Mouse (Mus musculus): ENCODE results near the gene Tcl1b4.
"Not testable (repeated sequence)": the region's sequence is repeated elsewhere in the genome, so short reads cannot be mapped to it uniquely, and the experiment has no call there.

Tcl1b4 gene

DNA sequence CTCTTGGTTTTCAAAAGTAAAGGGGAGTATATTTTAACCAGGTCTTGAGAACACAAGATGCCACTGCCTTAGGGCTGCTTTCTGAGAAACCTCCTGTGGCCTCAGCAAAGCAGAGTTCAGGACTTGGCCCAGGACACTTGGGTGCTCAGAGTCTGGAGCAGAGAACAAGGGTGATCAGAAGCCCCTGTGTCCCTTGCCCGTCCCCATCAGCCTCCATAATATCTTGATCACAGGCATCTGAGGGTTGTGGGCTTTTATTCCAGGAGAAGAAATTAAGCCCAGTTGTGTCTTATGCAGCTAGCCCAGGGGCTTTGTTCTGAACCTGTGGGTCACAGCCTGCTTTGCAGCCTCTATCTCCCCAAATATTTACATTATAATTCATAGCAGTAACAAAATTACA, at the start of gene Tcl1b4:
TSS of gene Tcl1b4 (plus strand) at position 301 of the 400 bp plus-strand sequence.
- DNase-seq (ENCODE audit: low spot score in 2 of 2) = not testable (repeated sequence)

DNA sequence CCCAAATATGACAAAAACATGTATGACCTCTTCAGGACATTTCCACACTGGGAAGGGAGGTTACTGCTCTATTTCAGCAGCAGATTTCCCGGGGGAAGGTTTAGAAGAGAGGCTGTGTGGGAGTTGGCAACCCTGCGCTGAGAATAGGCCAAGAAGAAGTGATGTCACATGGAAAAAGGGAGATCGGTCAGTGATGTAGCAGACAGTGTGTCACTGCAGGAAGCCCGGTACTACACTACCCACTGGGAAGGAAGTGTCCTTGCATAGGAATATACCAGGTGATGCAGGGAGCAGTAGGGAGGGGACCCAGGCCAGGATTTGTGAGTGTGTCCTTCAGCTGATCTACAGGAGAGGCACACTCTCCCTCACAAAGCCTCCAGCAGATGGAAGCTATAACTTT, 46.5 kb upstream of the Tcl1b4 start:
- DNase-seq (ENCODE audit: low spot score in 2 of 2) = peak in 1 of 2 experiments; percentile 1

DNA sequence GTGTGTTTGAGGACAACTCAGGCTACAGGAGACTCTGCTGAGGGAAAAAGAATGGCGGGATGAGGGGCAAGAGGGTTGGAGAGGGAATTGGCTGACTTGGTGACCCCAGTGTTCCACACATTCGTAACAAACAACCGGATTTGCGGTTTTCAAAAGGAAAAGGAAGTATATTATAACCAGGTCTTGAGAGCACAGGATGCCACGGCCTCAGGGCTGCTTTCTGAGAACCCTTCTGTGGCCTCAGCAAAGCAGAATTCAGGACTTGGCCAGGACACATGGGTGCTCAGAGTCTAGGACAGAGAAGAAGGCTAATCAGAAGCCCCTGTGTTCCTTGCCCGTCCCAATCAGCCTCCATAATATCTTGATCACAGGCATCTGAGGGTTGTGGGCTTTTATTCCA, 42.9 kb upstream of the Tcl1b4 start:
- DNase-seq (ENCODE audit: low spot score in 2 of 2) = no peak

DNA sequence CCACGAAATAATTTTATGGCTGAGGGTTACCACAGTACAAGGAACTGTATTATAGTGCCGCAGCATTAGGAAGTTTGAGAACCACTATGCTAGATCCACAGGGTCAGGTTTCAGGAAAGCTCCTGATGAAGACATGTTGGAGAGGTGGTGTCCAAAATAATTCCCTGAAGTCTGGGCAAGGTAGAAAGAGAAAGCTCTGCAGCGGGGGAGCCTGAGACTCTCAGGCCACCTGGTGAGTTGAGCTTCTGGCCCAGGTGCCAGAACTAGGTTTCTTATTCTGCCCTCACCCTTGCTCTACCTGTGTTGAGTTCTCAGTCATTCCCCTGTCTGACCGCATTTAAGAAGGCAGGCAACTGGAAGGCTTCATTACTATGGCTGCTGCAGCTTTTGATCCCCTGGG, 42.4 kb upstream of the Tcl1b4 start, which contains the start of gene Tcl1b1:
TSS of gene Tcl1b1 (plus strand) at position 301 of the 400 bp plus-strand sequence.
- DNase-seq (ENCODE audit: low spot score in 2 of 2) = no peak

DNA sequence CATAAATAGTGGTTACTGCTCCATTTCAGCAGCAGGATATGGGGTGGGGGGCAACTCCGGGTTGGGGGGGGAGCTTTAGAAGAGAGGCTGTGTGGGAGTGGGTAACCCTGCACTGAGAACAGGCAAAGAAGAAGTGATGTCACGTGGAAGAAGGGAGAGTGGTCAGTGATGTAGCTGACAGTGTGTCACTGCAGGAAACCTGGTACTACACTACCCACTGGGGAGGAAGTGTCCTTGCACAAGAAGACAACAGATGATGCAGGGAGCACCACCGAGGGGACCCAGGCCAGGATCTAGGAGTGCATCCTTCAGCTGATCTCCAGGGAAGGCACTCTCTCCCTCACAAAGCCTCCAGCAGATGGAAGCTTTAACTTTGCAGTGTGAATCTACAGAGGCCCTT, 35.0 kb upstream of the Tcl1b4 start:
- no peak for DNase-seq (ENCODE audit: low spot score in 2 of 2)

DNA sequence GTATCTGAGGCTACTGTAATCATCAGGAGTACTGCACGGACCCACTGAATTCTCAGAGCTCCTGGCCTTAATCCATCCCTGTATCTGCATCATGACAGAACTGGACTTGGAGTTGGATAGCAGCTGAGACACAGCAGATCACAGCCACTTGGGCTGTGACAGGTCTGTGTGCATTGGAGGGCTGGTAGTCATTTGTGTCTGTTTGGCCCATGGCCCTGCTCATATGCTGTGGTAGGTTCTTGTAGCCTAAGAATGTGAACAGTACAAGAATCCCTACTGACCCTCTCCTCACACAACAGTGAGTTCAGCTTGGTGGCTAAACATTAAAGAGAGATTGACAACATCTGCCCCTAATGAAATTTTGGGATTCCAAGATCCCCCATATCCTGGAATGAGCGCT, 28.4 kb upstream of the Tcl1b4 start:
- no peak for DNase-seq (ENCODE audit: low spot score in 2 of 2)

DNA sequence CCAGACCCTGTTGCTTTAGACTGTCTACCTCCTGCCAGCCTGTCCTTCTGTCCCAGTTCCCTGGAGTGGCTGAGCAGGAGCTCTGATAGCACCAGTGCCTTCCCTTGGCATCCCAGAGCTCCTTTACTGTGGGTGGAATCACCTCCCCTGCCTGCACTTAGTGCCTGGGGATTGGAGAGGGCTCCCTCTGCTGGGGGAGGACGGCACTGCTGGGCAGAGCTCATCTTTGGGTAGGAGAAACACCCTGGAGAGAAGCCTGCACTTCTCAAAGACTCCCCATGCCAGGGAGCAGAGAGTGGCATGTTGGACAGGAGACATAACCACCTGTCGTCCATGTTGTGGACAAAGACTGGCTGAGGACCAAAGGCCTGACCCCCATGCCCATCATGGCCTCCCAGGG, 27.4 kb upstream of the Tcl1b4 start:
- peak; percentile 30 to 36 for DNase-seq (ENCODE audit: low spot score in 2 of 2)

DNA sequence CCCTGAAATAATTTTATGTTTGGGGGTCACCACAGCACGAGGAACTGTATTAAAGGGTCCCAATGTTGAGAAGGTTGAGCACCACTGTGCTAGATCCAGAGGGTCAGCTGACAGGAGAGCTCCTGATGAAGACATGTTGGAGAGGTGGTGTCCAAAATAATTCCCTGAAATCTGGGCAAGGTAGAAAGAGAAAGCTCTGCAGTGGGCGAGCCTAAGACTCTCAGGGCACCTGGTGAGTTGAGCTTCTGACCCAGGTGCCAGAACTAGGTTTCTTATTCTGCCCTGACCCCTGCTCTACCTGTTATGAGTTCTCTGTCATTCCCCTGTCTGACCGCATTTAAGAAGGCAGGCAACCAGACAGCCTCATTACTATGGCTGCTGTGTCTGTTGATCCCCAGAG, 25.7 kb upstream of the Tcl1b4 start, which contains the start of gene Tcl1b5:
TSS of gene Tcl1b5 (plus strand) at position 301 of the 400 bp plus-strand sequence.
- not testable (repeated sequence) for DNase-seq (ENCODE audit: low spot score in 2 of 2)

DNA sequence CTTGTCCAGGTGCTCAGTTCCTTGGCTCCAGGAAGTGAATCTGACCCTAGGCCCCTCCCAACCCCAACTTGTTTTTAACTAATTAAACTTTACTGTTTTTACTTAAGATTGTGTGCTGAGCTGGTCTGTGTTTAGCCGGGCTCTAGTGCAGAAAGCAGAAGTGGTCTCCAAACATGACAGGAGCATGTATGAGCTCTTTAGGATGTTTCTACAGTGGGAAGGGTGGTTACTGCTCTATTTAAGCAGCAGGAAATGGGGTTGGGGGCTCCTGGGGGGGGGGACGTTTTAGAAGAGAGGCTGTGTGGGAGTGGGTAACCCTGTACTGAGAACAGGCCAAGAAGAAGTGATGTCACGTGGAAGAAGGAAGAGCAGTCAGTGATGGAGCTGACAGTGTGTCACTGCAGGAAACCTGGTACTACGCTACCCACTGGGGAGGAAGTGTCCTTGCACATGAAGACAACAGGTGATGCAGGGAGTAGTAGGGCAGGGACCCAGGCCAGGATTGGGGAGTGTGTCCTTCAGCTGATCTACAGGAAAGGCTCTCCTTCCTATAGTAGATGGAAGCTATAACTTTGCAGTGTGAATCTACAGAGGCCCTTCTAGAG, 20.6 kb upstream of the Tcl1b4 start:
- DNase-seq (ENCODE audit: low spot score in 2 of 2) = not testable (repeated sequence)

DNA sequence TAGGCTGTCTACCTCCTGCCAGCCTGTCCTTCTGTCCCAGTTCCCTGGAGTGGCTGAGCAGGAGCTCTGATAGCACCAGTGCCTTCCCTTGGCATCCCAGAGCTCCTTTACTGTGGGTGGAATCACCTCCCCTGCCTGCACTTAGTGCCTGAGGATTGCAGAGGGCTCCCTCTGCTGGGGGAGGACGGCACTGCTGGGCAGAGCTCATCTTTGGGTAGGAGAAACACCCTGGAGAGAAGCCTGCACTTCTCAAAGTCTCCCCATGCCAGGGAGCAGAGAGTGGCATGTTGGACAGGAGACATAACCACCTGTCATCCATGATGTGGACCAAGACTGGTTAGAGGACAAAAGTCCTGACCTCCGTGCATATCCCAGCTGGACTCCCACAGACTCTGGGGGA, 12.8 kb upstream of the Tcl1b4 start:
- peak in 1 of 2 experiments; percentile 1 for DNase-seq (ENCODE audit: low spot score in 2 of 2)

DNA sequence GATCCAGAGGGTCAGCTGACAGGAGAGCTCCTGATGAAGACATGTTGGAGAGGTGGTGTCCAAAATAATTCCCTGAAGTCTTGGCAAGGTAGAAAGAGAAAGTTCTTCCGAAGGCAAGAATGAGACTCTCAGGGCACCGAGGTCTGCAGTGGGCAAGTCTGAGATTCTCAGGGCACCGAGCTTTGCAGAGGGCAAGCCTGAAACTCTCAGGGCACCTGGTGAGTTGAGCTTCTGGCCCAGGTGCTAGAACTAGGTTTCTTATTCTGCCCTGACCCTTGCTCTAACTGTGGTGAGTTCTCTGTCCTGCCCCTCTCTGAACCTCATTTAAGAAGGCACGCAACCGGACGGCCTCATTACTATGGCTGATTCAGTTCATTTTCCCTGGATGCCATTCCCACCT, 11.0 kb upstream of the Tcl1b4 start, which contains the start of gene Tcl1b3:
TSS of gene Tcl1b3 (plus strand) at position 301 of the 400 bp plus-strand sequence.
- DNase-seq (ENCODE audit: low spot score in 2 of 2) = not testable (repeated sequence)

DNA sequence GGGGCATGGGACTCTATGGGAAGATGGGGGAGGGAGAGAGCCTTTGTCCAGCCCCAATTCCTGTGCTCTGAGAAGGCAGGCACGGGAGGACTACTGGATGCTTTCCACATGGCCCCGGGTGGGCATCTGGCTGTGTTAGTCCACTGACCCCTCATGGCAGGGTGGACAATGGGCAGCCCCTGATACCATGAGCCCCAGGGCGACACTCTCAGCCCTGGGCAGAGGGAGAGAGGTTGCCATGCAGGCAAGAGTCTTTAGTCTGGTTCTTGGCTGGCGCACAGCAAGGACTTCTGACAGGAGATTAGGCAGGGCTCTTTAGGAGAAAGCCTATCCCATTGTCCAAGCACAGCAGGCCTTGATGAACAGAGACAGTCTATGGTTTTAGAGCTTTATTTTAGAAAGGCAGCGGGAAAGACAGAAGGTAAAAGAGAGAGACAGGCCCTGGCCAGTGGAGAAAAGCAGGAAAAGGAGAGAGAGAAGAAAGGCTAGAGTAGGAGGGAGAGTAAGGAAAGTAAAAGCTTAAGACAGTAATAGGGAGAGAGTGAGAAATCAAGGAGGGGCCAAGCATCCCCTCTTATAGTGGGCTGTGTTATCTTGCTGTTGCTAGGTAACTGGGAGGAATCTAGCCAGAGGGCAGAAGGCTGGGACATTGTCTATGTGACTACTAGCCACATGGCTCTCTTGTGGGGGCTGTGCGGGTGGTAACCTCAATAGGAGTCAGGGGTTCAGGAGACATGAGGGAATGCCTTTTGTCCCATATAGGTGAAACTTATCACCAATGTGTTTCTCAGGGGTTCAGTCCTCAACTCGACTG, 1.9 kb upstream of the Tcl1b4 start:
- DNase-seq (ENCODE audit: low spot score in 2 of 2) = not testable (repeated sequence)

DNA sequence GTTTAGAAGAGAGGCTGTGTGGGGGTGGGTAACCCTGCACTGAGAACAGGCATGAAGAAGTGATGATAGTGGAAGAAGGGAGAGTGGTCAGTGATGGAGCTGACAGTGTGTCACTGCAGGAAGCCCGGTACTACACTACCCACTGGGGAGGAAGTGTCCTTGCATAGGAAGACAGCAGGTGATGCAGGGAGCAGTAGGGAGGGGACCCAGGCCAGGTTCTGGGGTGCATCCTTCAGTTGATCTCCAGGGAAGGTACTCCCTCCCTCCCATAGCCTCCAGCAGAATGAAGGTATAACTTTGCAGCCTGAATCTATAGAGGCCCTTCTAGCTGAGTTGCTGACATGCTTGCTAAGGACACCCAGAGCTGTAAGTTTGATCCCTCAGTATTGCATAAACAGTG, 5.3 kb downstream of the Tcl1b4 start:
- no peak for DNase-seq (ENCODE audit: low spot score in 2 of 2)

DNA sequence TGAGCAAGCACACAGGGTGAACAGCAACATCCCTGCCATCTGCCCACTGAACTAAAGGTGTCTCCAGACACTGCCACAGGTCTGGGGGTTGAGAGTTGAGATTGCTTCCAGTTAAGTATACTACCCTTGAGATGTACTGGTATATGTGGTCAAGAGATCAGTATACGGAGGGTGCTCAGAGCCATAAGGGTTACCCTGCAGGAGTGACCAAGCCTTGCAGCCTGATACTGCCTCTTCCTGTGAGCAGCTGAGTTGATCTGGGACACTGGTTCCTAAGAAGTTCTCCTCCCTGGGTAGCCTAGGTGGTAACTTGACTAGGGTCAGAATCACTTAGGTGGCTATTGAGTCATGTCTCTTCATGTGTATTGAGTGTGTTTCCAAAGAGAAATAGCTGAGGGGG, 6.7 kb downstream of the Tcl1b4 start:
- no peak for DNase-seq (ENCODE audit: low spot score in 2 of 2)

DNA sequence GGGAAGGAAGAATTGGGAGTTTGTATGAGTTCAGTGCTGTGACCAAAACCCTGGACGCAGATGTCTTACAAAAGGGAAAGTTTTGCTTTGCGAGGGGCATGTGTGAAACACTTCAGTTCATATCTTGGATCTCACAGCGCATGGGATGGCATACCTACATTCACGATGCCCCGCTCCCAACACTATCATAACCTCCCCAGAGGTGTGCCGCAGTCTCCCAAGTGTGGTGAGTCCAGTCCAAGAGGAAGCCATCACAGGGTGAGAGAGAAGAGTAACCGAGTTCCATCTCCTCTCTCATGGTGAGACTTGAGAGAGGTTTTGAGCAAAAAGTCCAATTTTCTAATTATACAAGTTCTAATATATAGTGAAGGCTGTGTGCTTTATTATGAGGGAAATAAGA, 7.5 kb downstream of the Tcl1b4 start:
- DNase-seq (ENCODE audit: low spot score in 2 of 2) = no peak

DNA sequence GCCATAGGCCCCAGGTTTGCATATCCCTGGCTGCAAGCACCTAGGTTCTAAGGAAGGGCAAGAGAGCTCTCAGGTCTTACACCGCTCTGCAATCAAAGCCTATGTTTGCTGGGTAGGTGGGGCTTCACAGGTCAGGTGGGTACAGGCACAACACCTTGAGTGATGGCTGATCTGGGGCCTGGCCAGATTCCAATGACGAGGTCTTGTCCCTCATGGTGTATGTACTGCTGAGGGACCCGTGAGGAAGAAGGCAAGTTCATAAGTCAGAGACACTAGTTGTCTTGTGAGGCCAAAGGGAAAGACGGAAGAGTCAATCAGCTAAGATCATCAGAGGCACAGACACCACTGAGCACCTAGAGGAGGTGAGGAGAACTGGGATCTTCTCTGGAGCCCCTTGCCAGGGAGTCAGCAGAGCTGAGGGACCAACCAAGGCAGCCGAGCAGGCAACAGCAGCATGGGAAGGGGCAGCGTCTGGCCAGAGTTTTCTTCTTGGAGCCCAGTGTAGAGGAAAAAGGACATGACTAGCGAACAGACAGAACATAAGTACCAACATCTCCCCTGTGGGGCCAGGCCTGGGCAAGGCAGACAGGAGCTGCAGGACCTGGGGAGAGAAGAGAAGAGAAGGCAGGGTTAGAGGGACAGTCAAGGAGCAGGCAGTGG, 15.5 kb downstream of the Tcl1b4 start:
- no peak for DNase-seq (ENCODE audit: low spot score in 2 of 2)

DNA sequence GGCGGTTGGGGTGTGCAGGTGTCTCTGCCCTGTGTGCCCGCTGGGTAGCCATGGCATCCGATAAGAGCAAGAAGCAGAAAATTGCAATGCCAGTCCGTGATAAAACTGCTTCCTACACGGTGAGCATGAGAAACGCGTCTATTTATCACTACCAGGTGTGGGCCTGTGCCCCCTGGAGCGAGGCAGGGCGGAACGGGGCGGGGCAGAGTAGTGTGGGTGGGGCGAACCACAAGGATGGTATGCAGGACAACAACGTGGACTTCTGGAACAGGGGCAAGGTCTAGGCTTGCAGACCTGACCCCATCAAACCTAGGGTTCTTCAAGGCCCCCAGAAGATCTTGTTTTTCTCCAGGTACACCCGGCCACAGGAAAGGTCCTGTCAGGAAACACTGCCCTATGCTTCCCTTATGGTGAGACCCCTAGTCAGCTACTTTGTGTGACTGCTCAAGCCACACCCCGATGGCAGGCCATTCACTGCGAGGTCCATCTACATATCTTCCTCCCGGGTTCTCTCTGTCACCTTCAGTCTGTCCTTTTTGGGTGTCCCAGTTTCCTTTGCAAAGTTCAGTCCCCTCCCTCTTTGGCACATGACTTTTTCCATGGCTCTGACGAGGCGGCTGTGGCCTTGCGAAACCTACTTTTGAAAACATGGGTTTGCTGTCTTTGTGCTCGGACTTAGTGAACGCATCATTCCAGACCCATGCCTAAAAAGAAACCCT, 21.0 kb downstream of the Tcl1b4 start, which contains the start of gene Tcl1:
TSS of gene Tcl1 (minus strand) at position 193 of the 719 bp plus-strand sequence.
- DNase-seq (ENCODE audit: low spot score in 2 of 2) = no peak

DNA sequence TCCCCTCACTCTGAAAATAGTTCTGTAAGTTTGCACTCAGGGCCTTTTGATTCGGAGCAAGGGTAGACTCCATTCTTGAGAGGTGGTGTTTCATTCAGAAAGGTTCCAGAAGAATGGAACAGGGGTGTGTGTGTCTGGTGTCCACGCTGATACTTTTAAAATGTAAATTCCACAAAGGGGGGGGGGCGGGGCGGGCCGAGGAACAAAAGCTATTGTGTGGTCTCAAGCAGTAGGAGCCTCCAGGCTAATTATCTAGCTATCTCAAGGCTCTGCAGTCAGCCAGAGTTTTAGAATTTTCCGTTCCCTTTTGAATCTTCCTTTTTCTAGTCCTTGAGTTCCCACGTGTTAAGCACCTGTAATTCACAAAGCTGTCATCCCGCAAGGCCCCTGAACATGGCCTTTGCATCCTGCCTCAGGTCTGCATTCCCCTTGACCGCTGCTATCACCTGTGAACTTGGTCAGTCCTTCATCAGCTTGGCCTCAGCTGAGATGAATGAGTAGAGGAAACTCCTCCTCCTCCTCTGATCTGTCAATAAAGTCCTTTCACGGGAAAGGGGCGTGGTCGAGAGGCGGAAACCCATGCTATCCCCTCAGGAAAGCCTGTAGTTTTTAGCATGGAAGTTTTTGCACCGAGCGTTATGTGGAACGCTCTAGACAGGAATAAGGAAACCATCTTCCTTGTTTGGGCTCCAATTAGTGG, 23.0 kb downstream of the Tcl1b4 start:
- DNase-seq (ENCODE audit: low spot score in 2 of 2) = no peak

DNA sequence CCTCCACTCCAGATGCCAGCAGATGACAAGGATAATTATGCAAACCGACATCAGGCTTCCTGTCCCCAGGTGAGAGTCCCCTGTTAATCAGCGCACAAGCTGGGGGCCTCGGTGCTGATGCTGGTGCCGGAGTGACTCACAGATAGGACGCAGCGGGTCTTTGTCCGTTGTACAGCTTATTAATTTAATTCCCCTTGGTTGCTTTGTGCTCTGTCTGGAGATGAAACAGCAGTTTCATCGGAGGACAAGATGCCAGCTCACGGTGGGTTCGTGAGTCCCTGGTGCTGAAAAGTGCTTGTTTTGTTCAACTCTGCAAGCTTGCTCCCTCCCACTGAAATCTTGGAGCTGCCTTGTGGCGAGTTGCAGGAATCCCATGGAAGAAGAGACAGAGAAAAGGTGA, 32.6 kb downstream of the Tcl1b4 start:
- no peak for DNase-seq (ENCODE audit: low spot score in 2 of 2)

DNA sequence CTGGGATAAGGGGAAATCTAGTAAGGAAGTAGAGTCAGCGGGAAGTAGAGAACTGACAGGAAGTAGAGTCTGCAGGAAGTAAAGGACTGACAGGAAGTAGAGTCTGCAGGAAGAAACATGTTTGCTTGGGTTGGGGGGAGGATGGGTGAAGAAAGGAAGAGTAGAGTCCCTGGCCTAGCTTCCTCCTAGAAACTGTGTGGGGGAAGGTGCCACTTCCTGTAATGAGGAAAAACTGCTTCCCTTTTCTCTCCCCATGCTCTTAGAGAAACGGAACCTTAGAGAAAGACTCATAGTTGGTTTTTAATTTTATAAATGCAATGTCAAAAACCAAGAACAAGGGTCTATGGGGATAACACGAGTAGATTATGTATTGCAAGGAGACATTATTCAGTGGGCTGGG, 33.3 kb downstream of the Tcl1b4 start:
- no peak for DNase-seq (ENCODE audit: low spot score in 2 of 2)

DNA sequence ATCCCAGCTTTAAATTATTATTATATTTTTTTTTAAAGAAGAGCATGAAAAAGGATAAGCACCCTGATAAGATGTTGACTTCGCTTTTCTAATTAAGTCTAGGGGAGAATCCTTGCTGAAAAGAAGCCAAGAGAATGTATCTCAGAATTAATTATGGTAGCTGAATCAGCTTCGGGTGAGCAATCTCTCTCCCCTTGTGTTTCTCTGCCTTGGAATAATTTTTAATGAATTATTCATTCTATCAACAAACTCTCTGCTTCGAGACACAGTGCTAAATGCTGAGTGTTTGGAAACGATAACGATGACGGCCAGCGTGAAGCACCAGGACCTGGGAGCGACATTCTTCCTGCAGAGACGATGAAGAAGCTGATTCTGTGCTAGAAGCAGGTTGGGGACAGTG, 37.3 kb downstream of the Tcl1b4 start:
- DNase-seq (ENCODE audit: low spot score in 2 of 2) = no peak

Measured in urinary bladder, postnatal 36 days (tissue).